Mouse (Mus musculus): ENCODE data around the gene Ephb4.

The Ephb4 gene

GRCm38 (mm10) chr5:137349384-137350204 lies at the start of gene Ephb4:
Ephb4 (plus strand) TSS chr5:137350109.
- no peak for DNase-seq (ENCODE audit: low read depth)

GRCm38 (mm10) chr5:137301253-137301652 lies 48.7 kb upstream of the Ephb4 start:
- DNase-seq (ENCODE audit: low read depth) = no peak

DNA sequence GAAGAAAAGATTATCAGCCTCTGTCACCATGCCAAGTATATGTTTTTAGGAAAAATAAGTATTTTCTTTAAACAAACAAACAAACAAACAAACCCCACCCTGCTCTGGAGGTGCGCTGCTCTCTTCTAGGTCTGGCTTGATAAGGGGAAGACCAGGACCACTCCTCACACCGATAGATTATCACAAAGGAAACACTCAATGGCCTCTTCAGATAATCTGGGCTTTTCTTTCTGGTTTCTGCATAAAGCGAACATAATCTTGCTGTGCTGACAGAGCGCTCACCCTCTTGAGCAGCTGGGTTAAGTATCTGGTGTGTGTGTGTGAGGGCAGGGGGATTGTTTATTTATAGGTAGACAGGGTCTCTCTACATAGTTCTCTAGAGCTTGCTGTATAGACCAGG lies 46.3 kb upstream of the Ephb4 start:
- no peak for DNase-seq (ENCODE audit: low read depth)

- DNase-seq (ENCODE audit: low read depth) = no peak
These were observed 45.7 kb upstream of the Ephb4 start for GRCm38 (mm10) chr5:137304165-137304564.

- no peak for DNase-seq (ENCODE audit: low read depth)
These were observed 45.1 kb upstream of the Ephb4 start for GRCm38 (mm10) chr5:137304816-137305215.

- no peak for DNase-seq (ENCODE audit: low read depth)
These were observed 44.1 kb upstream of the Ephb4 start for GRCm38 (mm10) chr5:137305822-137306221.

DNA sequence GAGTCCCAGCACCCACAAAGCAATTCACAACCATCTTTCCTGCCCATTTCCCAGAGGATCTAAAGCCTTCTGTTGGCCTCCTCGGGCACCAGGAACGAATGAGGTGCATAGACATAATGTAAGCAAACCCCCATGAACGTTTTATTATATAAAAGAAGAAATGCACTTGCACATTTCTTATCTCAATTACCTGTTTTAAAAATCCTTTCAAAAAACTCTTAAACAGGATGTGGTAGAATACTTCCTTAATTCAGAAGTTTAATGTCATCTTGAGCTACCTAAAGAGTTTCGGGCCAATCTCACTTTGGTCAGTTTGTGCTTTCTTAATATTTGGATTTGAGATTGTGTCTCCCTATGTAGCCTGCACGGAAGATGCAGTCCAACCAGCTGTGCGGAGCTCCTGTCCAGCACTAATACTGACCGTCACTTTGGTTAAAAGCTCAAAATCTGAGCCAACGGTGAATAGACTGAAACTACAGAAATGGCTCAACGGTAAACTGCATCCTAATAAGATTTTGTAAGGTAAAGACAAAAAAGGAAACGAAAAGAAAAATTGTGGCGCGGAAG lies 43.4 kb upstream of the Ephb4 start:
- no peak for DNase-seq (ENCODE audit: low read depth)

GRCm38 (mm10) chr5:137307071-137307912 lies 42.6 kb upstream of the Ephb4 start, which contains the start of gene Srrt:
Srrt (minus strand) TSS chr5:137307674.
- peak; percentile 92 for DNase-seq (ENCODE audit: low read depth)

DNA sequence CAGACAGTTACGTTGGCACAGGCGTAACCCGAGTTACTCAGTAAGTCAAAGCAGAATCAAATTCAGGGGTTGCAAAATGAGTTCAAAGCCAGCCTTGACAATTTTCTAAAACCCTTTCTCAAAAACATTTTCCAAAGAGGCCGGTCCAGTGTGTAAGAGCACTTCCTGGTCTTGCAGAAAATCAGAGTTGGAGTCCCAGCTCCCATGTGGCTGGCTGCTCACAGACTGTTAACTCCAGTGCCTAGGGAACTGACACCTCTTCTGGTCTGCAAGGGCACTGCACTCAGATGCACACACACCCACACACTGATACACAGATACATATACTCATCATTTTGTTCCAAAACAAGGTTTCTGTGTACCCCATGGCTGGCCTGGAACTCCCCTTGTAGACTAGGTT lies 41.6 kb upstream of the Ephb4 start:
- DNase-seq (ENCODE audit: low read depth) = no peak

DNA sequence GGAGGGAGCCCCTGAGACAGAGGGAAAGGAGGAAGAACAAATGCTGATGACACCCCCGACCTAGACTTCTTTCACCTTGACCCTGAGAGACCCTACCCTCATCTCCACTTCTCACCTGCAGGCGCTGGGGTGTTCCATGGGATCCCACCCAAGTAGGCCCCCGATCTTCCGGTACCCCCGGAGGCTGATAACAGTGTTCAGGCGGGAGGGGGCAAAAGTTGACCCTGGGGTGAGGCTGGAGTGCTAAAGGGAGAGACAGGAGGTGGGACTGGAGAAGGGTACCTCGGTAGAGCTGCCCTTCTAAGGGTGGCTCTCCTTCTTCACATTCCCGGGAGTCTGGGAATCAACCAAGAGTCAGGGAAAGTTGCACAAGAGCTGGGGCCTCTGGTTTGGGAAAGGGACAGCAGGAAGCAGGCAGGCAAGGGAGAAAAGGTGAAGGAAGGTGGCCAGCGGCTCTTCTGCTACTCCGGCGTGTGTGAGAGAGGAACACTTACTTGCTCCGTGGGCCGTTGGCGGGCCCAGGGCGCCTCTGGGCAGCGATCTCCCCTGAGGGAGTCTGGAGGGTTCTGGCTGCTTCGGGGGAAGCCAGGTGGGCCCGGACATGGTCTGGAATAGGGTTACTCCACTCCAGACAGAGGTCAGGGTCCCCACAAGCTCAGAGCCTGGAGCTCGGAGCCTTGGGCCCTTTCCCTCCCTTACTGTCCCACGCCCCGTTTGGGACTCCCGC lies 36.3 kb upstream of the Ephb4 start:
- no peak for DNase-seq (ENCODE audit: low read depth)

GRCm38 (mm10) chr5:137314193-137315083 lies 35.5 kb upstream of the Ephb4 start, which contains the start of gene Trip6:
Trip6 (minus strand) TSS chr5:137314404.
- no peak for DNase-seq (ENCODE audit: low read depth)

DNA sequence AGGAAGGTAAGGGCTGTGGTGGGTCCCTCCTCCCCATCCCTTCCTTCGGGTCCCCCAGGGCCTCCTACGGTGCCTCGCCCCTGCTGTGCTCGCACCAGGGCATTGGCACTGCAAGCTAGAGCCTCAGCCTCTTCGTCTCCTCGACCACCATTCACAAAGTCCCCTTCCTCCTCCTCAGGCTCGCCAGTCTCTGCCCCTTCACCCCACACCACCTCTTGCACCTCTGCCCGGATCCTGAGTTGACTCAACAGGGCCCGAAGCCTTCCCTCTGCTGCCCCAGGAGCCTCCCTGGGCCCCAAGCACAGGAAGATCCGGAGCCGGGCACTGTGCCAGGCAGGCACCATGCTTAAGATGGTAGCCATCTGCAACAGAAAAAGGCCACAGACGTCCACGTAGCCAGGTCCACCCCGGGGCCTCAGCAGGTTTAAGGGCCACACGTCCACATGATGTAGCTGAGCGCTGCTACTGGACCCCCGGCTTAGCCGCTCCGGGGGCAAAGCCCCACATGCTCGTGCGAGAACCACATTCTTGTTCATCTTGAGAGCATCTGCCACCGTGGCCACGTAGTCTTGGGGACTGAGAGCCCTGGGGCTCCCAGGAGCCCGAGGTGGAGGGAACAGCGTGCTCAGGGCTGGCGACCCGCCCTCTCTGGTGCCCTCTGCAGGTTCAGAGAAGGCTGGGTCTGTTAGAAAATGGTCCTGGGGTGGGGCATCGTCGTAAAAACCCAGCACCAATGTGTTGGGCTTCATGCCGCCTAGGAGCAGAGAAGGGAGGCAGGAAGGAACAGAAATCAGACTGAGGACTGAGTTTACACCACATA lies 34.6 kb upstream of the Ephb4 start:
- DNase-seq (ENCODE audit: low read depth) = no peak

GRCm38 (mm10) chr5:137317361-137317760 lies 32.5 kb upstream of the Ephb4 start:
- no peak for DNase-seq (ENCODE audit: low read depth)

DNA sequence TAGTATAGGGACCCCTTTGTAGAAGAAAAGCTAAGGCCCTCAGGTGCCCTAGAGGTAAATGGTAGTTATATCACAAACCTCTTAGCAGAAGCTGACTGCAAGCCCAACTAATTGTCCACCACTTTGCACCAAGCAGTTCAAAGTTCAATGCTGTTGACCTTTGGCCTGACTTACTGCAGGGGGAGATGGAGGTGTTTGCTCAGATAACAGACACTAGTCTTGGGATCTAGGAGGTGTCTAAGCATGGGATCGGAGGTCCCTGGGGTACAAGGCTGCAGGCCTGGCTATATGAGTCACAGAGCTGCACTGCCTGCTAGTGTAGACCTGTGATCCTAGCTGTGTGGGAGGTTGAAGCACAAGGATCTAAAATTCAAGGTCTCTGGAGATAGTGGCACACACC lies 31.3 kb upstream of the Ephb4 start:
- no peak for DNase-seq (ENCODE audit: low read depth)

GRCm38 (mm10) chr5:137320996-137321395 lies 28.9 kb upstream of the Ephb4 start:
- DNase-seq (ENCODE audit: low read depth) = no peak

DNA sequence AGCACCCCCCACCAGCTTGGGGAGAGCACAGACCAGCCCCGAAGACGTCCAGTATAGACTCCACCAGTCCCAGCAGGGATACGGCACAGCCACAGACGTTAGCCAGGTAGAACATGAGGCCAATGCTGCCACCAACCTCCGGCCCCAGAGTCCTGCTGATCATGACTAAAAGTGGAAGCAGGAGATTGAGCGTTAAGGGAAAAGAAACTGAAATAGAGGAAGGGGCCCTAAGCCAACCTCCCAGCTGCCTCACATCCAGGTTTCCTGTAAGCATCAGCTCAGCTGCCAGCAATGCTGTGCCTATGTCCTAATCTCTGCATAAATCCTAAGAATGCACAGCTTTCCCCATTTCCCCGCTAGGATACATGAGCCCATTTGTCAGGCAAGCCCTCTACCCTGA lies 19.0 kb upstream of the Ephb4 start:
- no peak for DNase-seq (ENCODE audit: low read depth)

DNA sequence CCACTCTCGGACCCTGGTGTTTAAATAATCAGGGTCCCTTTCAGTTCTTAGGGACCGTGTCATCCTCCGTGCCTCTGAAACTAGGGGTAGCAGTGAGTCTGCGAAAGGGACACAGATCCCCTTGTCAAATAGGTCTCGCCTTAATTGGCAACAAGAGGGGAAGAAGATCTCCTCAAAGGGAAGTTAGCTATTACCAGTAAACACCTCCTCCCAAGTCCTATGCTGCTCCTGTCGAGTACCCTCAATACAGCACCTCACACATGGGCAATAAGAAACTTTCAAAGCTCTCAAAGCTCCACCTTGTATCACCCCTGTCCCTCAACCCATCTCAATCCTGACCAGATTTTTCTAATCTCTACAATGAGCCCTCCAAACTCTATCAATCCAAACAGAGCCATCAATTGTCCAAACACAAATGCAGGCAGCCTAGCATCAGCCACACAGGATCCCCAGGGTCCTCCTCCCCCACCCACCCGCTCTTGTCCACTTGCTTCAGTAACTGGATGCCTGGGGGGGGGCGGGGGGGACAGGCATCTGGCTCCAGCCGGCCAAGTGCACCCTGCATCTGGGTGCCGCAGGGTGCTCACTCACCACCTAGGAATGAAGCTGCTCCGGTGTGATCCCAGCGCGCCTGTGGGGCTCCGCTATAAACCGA lies 16.9 kb upstream of the Ephb4 start:
- DNase-seq (ENCODE audit: low read depth) = no peak

DNA sequence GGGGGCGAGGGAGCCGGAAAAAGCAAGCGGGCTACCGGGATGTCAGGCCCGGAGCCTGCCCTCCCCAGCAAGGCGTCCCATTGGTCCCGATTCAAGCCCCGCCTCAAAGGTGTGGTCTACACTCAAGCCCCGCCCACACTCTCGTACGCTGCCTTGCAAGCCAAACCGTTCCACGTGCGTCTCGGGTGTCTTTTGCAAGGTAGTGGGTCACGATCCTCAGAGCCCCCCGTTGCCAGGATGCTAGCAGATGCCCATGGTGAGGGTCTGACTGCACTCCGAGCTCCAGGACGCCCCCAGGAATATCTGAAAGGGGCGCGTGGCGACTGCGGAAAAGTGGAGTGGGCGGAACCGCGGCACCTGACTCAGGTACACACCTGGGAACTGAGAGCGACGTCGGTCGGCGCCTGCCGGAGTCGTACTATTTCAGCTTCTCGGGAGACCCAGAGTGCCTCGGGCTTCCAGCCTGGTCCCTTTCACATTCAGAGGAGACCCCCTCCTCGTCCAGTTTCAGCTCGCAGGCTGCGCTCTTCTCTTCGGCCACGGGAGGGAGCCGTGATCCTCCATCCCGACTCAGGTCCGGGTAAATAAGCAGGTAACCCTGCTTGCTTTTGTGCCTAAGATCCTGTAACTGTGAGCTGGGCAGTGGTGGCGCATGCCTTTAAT lies 16.3 kb upstream of the Ephb4 start, which contains the start of gene Slc12a9:
Gene Slc12a9, minus strand, starts transcription at position 86 of the 663 bp plus-strand sequence.
- peak; percentile 96 for DNase-seq (ENCODE audit: low read depth)

DNA sequence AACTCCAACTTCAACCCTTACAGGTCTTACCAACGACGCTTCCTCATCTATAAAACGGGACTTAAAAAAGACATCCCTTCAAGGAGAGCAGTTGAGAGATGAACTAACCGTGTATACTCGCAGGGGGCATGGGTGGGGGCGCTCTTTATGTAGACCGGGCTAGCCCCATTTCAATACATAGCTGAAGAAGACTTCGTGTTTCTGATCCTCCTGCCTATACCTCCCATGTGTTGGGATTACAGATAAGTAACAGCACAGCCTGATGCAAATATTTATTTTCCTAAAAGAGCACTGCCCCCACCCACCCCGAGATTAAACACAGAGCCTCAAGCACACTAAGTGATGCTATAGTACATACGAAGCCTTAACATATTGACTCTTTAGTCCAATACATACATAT lies 15.6 kb upstream of the Ephb4 start:
- no peak for DNase-seq (ENCODE audit: low read depth)
